16 mouse cellular contexts compared by ENCODE assay signal in the genomic region with DNA sequence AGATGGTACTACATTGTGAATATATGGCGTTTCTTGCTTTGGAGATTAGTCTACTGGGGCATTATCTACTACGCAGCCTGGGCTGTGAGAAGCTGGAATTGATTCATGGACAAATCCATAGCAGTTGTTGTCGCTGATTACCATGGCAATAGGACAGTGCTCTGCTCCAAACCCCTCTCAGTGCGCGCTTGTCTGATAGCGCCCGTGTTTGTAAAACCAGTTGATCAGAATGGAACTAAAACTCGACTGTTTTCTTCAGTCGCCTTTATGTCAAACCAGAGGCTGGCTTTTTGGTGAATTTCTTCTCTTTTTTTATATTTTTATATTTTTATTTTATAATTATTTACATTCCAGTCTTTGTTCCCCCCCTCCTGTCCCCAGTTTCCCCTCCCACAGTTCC.
"Had no signal": no experiment of that assay in that cellular context is flagged by ENCODE, and none has a peak within 500 bp of the region (broad histone marks: within the 10 kb centered on the region; RNA-seq: fewer than 3 reads in every experiment).

No protein-coding gene starts in this region.

- H3K36me3 ChIP-seq: neural tube, embryonic 13.5 days; neural tube, embryonic 15.5 days; stomach, embryonic 15.5 days had no signal

- H3K4me3 ChIP-seq: neural tube, embryonic 13.5 days; neural tube, embryonic 15.5 days; stomach, embryonic 15.5 days had no signal

- H3K9me3 ChIP-seq: neural tube, embryonic 13.5 days; neural tube, embryonic 15.5 days; stomach, embryonic 15.5 days had no signal

- H3K4me2 ChIP-seq: neural tube, embryonic 13.5 days; neural tube, embryonic 15.5 days; stomach, embryonic 15.5 days had no signal

- H3K27ac ChIP-seq: neural tube, embryonic 13.5 days; neural tube, embryonic 15.5 days; stomach, embryonic 15.5 days; stomach, postnatal 0 days had no signal

- H3K27me3 ChIP-seq: neural tube, embryonic 15.5 days; stomach, embryonic 15.5 days had no signal

- DNase-seq: retina, postnatal 1 day; right cerebral cortex, adult 18-20 months; right cerebral cortex, postnatal 14 days; right cerebral cortex, postnatal 25 days; right cerebral cortex, postnatal 4 days; spleen, adult 18-20 months; thymus, adult 18-20 months; thymus, adult 2 months; thymus, postnatal 14 days; thymus, postnatal 25 days; thymus, postnatal 36 days; thymus, postnatal 4 days had no signal

- H3K9ac ChIP-seq: neural tube, embryonic 13.5 days; neural tube, embryonic 15.5 days; stomach, embryonic 15.5 days had no signal
